Mouse (Mus musculus) left cerebral cortex, postnatal 10 days (tissue): ENCODE results near the gene 1110004F10Rik. TPM values are rescaled to one million over a fixed set of nuclear protein-coding genes. Genes with fewer than 3 reads are reported as not detected.
A peak's percentile ranks its signal among the peaks of the same experiment; 100 is the strongest.
"Not testable (repeated sequence)": the region's sequence is repeated elsewhere in the genome, so short reads cannot be mapped to it uniquely, and the experiment has no call there.

ENCODE experiments used
- DNase-seq, 2 experiments: peaks; one replicate each; pipeline ENCODE4 v3.0.0; 2021 to 2022; ENCODE audit warnings: low spot score in 2 of 2, mixed read lengths in 1 of 2; ENCODE audit errors: extremely low spot score in 1 of 2
- intact Hi-C: fragments of 180-260 bp; cut with DNase I; formaldehyde crosslinking; loops from one replicate; pipeline ENCODE4 v1.15.1; 2025
- total RNA-seq, 2 experiments: library from RNA; stranded (reverse); gene quantifications; 2 replicates each; pipeline ENCODE4 v1.2.3; 2021

The 1110004F10Rik gene
- total RNA-seq, 2 experiments from 2014 or later: 131 to 137 TPM

- DNase-seq: no peak
- intact Hi-C loops: no loop called here
These were observed 21.5 kb downstream of the 1110004F10Rik start for GRCm38 (mm10) chr7:116060739-116061138.

- DNase-seq, intact Hi-C loops: not testable (repeated sequence)
These were observed 45.2 kb downstream of the 1110004F10Rik start, which contains the start of gene Gm4353 for GRCm38 (mm10) chr7:116084366-116084765. Gm4353 (minus strand) TSS chr7:116084635.

GRCm38 (mm10) chr7:116092710-116093465 is 53.7 kb downstream of the 1110004F10Rik start:
- peak; percentile 95 to 97 for DNase-seq
- intact Hi-C loops: no loop called here

GRCm38 (mm10) chr7:116093466-116093850 is 54.3 kb downstream of the 1110004F10Rik start:
- intact Hi-C loops: no loop called here
- DNase-seq: no peak

GRCm38 (mm10) chr7:116099952-116100528 is 60.8 kb downstream of the 1110004F10Rik start:
- intact Hi-C loops: no loop called here
- no peak for DNase-seq

GRCm38 (mm10) chr7:116103091-116103490 is 63.9 kb downstream of the 1110004F10Rik start:
- intact Hi-C loops: no loop called here
- no peak for DNase-seq

GRCm38 (mm10) chr7:116110661-116111060 is 71.5 kb downstream of the 1110004F10Rik start:
- intact Hi-C loops: no loop called here
- DNase-seq: no peak

GRCm38 (mm10) chr7:116111546-116111945 is 72.3 kb downstream of the 1110004F10Rik start:
- intact Hi-C loops: no loop called here

GRCm38 (mm10) chr7:116115216-116115930 is 76.2 kb downstream of the 1110004F10Rik start:
- intact Hi-C loops: no loop called here
- no peak for DNase-seq

More at GRCm38 (mm10) chr7:116111546-116111945, 72.3 kb downstream of the 1110004F10Rik start:
- DNase-seq: no peak

- no peak for DNase-seq
These were observed 76.8 kb downstream of the 1110004F10Rik start for GRCm38 (mm10) chr7:116115991-116116390.

GRCm38 (mm10) chr7:116119306-116119857 is 80.2 kb downstream of the 1110004F10Rik start:
- no peak for DNase-seq
- intact Hi-C loops: no loop called here

More at GRCm38 (mm10) chr7:116115991-116116390, 76.8 kb downstream of the 1110004F10Rik start:
- intact Hi-C loops: no loop called here

- intact Hi-C loops: no loop called here
- DNase-seq: no peak
These were observed 81.5 kb downstream of the 1110004F10Rik start for GRCm38 (mm10) chr7:116120737-116121136.

- no peak for DNase-seq
- intact Hi-C loops: no loop called here
These were observed 82.0 kb downstream of the 1110004F10Rik start for GRCm38 (mm10) chr7:116121202-116121601.

- peak; percentile 43 to 64 for DNase-seq
These were observed 83.9 kb downstream of the 1110004F10Rik start for GRCm38 (mm10) chr7:116122981-116123596.

GRCm38 (mm10) chr7:116123597-116123985 is 84.4 kb downstream of the 1110004F10Rik start:
- no peak for DNase-seq
- intact Hi-C loops: no loop called here

More at GRCm38 (mm10) chr7:116122981-116123596, 83.9 kb downstream of the 1110004F10Rik start:
- intact Hi-C loops: no loop called here

GRCm38 (mm10) chr7:116124057-116124456 is 84.9 kb downstream of the 1110004F10Rik start:
- intact Hi-C loops: no loop called here
- DNase-seq: no peak

- intact Hi-C loops: no loop called here
- no peak for DNase-seq
These were observed 86.5 kb downstream of the 1110004F10Rik start for GRCm38 (mm10) chr7:116125671-116126070.

GRCm38 (mm10) chr7:116127052-116127451 is 87.9 kb downstream of the 1110004F10Rik start:
- DNase-seq: no peak
- intact Hi-C loops: no loop called here

GRCm38 (mm10) chr7:116128286-116128685 is 89.1 kb downstream of the 1110004F10Rik start:
- intact Hi-C loops: no loop called here
- no peak for DNase-seq
